Mouse (Mus musculus) heart, postnatal 4 days (tissue): ENCODE data around the gene Tgfb3. TPM values are rescaled to one million over a fixed set of nuclear protein-coding genes. Genes with fewer than 3 reads are reported as not detected.

ENCODE experiments used
- DNase-seq: peaks from one replicate; pipeline ENCODE4 v3.0.0; 2021
- total RNA-seq, 2 experiments: library from RNA; stranded (reverse); gene quantifications; 2 replicates each; pipeline ENCODE4 v1.2.3; 2021

The Tgfb3 gene
- total RNA-seq, 2 experiments from 2014 or later = 18.6 to 19.2 TPM

GRCm38 (mm10) chr12:86027000-86027399, 51.8 kb downstream of the Tgfb3 start:
- DNase-seq = peak; percentile 28

DNA sequence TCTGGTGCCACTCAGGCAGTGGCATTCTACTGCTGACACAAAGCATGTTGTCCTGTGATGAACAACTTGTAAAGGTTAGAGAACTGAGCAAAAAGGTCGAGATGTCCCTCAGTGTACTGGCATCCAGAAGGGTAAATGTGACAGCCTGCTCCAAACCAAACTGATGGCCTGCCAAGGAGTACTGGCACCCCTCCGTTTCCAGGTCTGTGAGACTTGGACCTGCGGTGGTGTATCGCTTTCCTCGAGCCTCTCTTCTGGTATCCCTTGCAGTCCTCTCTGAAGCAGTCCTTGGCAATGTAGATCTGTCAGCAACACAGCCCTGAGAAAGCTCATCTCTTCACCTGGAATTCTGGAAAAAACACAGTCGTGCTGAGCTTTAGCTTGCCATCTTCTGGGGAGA, 53.4 kb downstream of the Tgfb3 start:
- no peak for DNase-seq

DNA sequence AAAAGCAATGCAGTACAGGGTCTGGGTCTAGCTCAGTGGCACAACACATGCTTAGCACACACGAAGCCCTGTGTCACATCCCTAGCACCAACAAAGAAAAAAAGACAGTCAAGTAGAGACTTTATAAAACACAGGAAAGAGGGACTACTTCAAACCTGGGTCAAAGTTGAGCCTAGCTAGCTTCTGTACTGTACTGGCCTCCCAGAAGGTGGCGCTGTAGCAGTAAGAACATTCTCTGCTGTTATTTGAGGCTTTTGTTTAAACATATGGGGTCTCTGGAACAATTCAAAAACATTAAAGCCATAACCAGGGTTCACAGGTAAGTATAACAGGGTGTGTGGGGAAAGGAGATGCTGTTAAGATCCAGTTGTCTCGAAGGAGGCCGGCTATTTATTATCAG, 54.4 kb downstream of the Tgfb3 start:
- peak; percentile 62 for DNase-seq

GRCm38 (mm10) chr12:86023081-86023871, 55.6 kb downstream of the Tgfb3 start:
- DNase-seq = peak; percentile 31

- no peak for DNase-seq
Measured at GRCm38 (mm10) chr12:86022282-86022984, 56.4 kb downstream of the Tgfb3 start.

- DNase-seq = no peak
Measured at GRCm38 (mm10) chr12:86021583-86021982, 57.3 kb downstream of the Tgfb3 start.

DNA sequence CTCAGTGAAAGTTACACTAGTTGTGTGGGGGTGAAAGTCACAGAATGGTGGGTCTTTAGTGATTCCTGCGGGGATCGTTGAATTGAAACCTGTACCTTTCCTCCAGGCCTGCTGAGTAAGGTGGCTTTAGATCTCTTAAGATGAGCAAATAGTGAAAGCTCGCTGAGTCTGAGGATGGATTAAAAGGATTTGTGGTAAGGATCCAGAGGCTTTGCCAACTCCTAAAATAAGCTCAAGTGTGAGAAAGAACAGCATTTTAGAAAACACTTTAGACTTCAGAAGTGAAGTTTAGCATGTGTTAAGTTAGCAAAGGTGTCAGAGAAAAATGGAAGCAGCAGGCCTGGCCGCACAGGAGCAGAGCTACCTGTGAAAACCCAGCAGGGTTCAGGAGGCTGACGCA, 61.5 kb downstream of the Tgfb3 start:
- no peak for DNase-seq

DNA sequence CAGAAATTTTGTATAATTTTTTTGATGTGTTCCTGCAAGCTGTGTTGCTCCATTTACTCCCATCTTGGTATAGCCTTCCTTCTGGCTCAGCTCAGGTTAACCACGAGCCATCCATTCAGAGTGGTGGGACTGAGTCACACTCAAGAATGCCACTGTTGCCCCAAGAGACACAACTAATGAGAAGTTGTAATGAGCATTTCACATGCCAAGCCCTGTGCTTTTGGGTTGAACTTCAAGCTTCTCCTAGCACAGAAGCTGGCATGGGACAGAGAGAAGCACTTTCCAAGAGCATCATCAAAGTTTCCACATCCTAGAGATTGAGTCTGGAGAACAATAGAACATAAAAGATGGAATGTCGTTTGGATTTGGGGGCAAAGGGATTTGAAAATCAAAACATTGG, 63.7 kb downstream of the Tgfb3 start:
- DNase-seq = no peak

GRCm38 (mm10) chr12:86014621-86015020, 64.2 kb downstream of the Tgfb3 start:
- no peak for DNase-seq

DNA sequence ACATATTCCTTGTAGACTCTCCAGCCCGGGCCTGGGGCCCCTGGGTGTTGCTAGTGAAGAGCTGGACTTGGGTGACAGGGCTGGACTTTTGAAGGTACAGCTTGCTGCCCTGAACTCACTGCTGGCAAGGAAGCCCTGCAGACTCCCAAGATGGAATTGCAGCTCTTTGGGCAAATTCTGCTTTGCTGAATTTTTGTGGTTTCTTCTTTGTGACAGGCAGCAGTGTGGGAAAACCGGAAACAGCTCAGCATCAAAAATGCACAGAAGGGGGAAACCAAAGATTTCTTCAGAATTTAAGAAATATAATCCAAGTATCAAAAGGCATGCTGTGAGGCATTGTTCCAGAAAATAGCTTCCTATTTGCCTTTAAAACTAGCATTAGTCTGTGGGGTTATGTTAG, 64.7 kb downstream of the Tgfb3 start:
- DNase-seq = no peak

DNA sequence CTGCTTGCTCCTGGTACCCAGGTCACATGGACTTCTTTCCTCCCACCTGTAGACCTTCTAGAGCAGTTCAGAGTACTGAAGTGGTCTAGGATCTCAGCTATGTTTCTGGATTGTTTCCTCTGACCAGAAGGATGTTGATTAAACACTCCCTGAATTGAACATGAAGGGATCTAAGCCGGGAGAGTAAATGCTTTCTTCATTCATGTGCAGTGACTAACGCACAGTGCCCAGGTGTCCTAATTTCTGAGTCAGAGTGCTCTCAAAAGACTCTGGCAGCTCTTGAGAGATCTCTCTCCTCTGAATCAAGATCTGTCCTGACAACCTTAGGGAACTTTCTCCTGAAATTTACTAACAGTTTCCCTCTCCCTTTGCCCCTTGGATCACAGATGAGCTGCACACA, 66.6 kb downstream of the Tgfb3 start:
- DNase-seq = no peak

DNA sequence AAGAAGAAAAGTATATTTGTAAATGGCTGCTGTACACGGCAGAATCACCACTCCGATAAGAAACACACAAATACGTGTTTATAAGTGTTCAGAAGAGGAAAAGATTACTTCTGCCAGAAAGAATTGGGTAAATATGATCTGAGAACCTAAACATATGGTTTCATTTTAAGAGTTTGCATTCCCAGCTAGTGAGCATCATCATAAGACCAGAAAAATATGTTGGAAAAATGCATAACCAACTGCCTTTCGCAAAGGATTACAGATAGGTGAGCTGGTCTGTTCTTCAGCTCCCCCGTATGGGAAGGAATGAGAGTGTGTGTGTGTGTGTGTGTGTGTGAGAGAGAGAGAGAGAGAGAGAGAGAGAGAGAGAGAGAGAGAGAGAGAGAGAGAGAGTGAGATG, 68.2 kb downstream of the Tgfb3 start:
- no peak for DNase-seq

GRCm38 (mm10) chr12:86007377-86007776, 71.5 kb downstream of the Tgfb3 start:
- no peak for DNase-seq

Other genes with a start within 250 kb of the Tgfb3 start
- gene Ift43, start 3.5 kb upstream of the Tgfb3 start, total RNA-seq = 10 to 100 TPM; 42.8 to 45.3 TPM
- 10 to 100 TPM; 17.9 to 18.3 TPM for gene Gpatch2l, start 162.8 kb upstream of the Tgfb3 start, total RNA-seq